Mouse (Mus musculus): ENCODE data around the gene Sorcs2.
"Not testable (repeated sequence)": the region's sequence is repeated elsewhere in the genome, so short reads cannot be mapped to it uniquely, and the experiment has no call there.

The Sorcs2 gene

GRCm38 (mm10) chr5:36390591-36390927, 7.4 kb downstream of the Sorcs2 start:
- DNase-seq (ENCODE audit: low read depth, low spot score), result not testable (repeated sequence)

- DNase-seq (ENCODE audit: low read depth, low spot score), result no peak
Observed at GRCm38 (mm10) chr5:36389731-36390590, 8.0 kb downstream of the Sorcs2 start.

- no peak for DNase-seq (ENCODE audit: low read depth, low spot score)
Observed at GRCm38 (mm10) chr5:36385062-36385461, 12.9 kb downstream of the Sorcs2 start.

GRCm38 (mm10) chr5:36383431-36383830, 14.5 kb downstream of the Sorcs2 start:
- DNase-seq (ENCODE audit: low read depth, low spot score), result no peak

- no peak for DNase-seq (ENCODE audit: low read depth, low spot score)
Observed at GRCm38 (mm10) chr5:36382721-36383120, 15.2 kb downstream of the Sorcs2 start.

- DNase-seq (ENCODE audit: low read depth, low spot score), result no peak
Observed at GRCm38 (mm10) chr5:36382134-36382693, 15.7 kb downstream of the Sorcs2 start.

- peak; percentile 58 for DNase-seq (ENCODE audit: low read depth, low spot score)
Observed at GRCm38 (mm10) chr5:36379938-36380511, 17.9 kb downstream of the Sorcs2 start.

- no peak for DNase-seq (ENCODE audit: low read depth, low spot score)
Observed at GRCm38 (mm10) chr5:36378370-36378738, 19.6 kb downstream of the Sorcs2 start.

- peak; percentile 52 for DNase-seq (ENCODE audit: low read depth, low spot score)
Observed at GRCm38 (mm10) chr5:36377456-36378369, 20.2 kb downstream of the Sorcs2 start.

- DNase-seq (ENCODE audit: low read depth, low spot score), result no peak
Observed at GRCm38 (mm10) chr5:36375886-36376285, 22.1 kb downstream of the Sorcs2 start.

- no peak for DNase-seq (ENCODE audit: low read depth, low spot score)
Observed at GRCm38 (mm10) chr5:36374221-36375050, 23.5 kb downstream of the Sorcs2 start.

- no peak for DNase-seq (ENCODE audit: low read depth, low spot score)
Observed at GRCm38 (mm10) chr5:36373246-36373891, 24.6 kb downstream of the Sorcs2 start.

GRCm38 (mm10) chr5:36371731-36372130, 26.2 kb downstream of the Sorcs2 start:
- DNase-seq (ENCODE audit: low read depth, low spot score), result no peak

GRCm38 (mm10) chr5:36369261-36369684, 28.7 kb downstream of the Sorcs2 start:
- no peak for DNase-seq (ENCODE audit: low read depth, low spot score)

GRCm38 (mm10) chr5:36368511-36369135, 29.3 kb downstream of the Sorcs2 start:
- DNase-seq (ENCODE audit: low read depth, low spot score), result no peak

- DNase-seq (ENCODE audit: low read depth, low spot score), result no peak
Observed at GRCm38 (mm10) chr5:36367911-36368310, 30.0 kb downstream of the Sorcs2 start.

GRCm38 (mm10) chr5:36367181-36367610, 30.7 kb downstream of the Sorcs2 start:
- peak; percentile 83 for DNase-seq (ENCODE audit: low read depth, low spot score)

GRCm38 (mm10) chr5:36361749-36362148, 36.2 kb downstream of the Sorcs2 start:
- DNase-seq (ENCODE audit: low read depth, low spot score), result no peak

- DNase-seq (ENCODE audit: low read depth, low spot score), result no peak
Observed at GRCm38 (mm10) chr5:36360343-36360742, 37.6 kb downstream of the Sorcs2 start.

Data from skeletal muscle tissue, adult 2 months (tissue).